Mouse (Mus musculus): ENCODE data around the gene Rab3gap1. TPM values are rescaled to one million over a fixed set of nuclear protein-coding genes. Genes with fewer than 3 reads are reported as not detected.

The Rab3gap1 gene
- 9.1 and 10.6 TPM in 2 replicates for polyA plus RNA-seq (2015; fragmentation: Nextera tagmentation; extraction: Ambion mirVana)

- 10% methylated on average over 47 of the region's 47 CpGs for WGBS (ENCODE audit: insufficient replicate concordance)
- H3K36me3 ChIP-seq, result peaks cover 12% of the 10 kb centered on the region
- H3K4me1 ChIP-seq (replicated peaks), result peaks cover 18% of the 10 kb centered on the region
- peak within 1 kb of the TSS; percentile 82 for H3K4me3 ChIP-seq (replicated peaks)
- H3K9me3 ChIP-seq (replicated peaks), result no peaks in the 10 kb centered on the region
- peak within 1 kb of the TSS; percentile 72 for H3K27ac ChIP-seq
- H3K4me2 ChIP-seq, result peak within 1 kb of the TSS; percentile 73
- ATAC-seq (ENCODE audit: low read depth) (peak; percentile 99), DNase-seq (peak; percentile 85)
- peak within 1 kb of the TSS; percentile 79 for H3K9ac ChIP-seq
- H3K27me3 ChIP-seq, result no peaks in the 10 kb centered on the region
These were observed at the start of gene Rab3gap1 for GRCm38 (mm10) chr1:127868300-127869261. Gene Rab3gap1 (plus strand): TSS chr1:127868773.

- Histone ChIP-seq H3K4me2 (no peak overlapping the region), H3K9me3 (replicated peaks) (no peaks in the 10 kb centered on the region), H3K4me1 (replicated peaks) (peaks cover 4% of the 10 kb centered on the region), H3K36me3 (no peaks in the 10 kb centered on the region), H3K4me3 (replicated peaks) (no peak overlapping the region), H3K27ac (no peak overlapping the region), H3K9ac (no peak overlapping the region), H3K27me3 (no peaks in the 10 kb centered on the region)
- DNase-seq (peak; percentile 9), ATAC-seq (ENCODE audit: low read depth) (no peak)
- WGBS (ENCODE audit: insufficient replicate concordance), result 12% methylated on average over 2 of the region's 2 CpGs
These were observed 41.2 kb upstream of the Rab3gap1 start for GRCm38 (mm10) chr1:127827325-127827724.

- Histone ChIP-seq H3K9ac (no peak overlapping the region), H3K4me2 (no peak overlapping the region), H3K27me3 (no peaks in the 10 kb centered on the region), H3K36me3 (no peaks in the 10 kb centered on the region), H3K4me1 (replicated peaks) (peaks cover 15% of the 10 kb centered on the region), H3K27ac (no peak overlapping the region), H3K4me3 (replicated peaks) (no peak overlapping the region), H3K9me3 (replicated peaks) (no peaks in the 10 kb centered on the region)
- 45% methylated on average over 13 of the region's 13 CpGs for WGBS (ENCODE audit: insufficient replicate concordance)
- DNase-seq (peak; percentile 6), ATAC-seq (ENCODE audit: low read depth) (no peak)
These were observed 38.2 kb upstream of the Rab3gap1 start for GRCm38 (mm10) chr1:127830215-127830921.

- WGBS (ENCODE audit: insufficient replicate concordance), result 5% methylated on average over 2 of the region's 2 CpGs
- Histone ChIP-seq H3K4me2 (no peak overlapping the region), H3K36me3 (no peaks in the 10 kb centered on the region), H3K27me3 (no peaks in the 10 kb centered on the region), H3K9ac (no peak overlapping the region), H3K27ac (no peak overlapping the region), H3K9me3 (replicated peaks) (no peaks in the 10 kb centered on the region), H3K4me3 (replicated peaks) (no peak overlapping the region), H3K4me1 (replicated peaks) (peaks cover 11% of the 10 kb centered on the region)
- ATAC-seq (ENCODE audit: low read depth) (no peak), DNase-seq (no peak)
These were observed 34.9 kb upstream of the Rab3gap1 start for GRCm38 (mm10) chr1:127833714-127834113.

DNA sequence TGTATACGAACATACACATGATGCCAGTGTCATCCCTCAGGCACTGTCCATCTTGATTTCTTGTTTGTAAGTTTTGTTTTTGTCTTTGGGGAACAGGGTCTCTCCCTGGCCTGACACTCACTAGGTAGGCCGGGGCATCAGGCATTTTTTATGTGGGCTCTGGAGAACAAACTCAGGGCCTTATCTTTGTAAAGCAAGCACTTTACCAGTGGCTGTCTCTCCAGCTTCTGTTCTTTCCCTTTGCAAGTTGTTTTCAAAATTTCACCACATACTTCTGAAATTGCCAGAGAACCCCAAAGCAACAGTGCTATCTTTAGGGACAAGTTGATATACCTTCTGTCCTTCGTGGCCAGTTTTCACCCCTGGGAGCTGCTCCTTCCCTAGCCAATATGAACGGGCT is 34.4 kb upstream of the Rab3gap1 start:
- Histone ChIP-seq H3K27ac (peak overlapping the region; percentile 16; the same call in 1 of the 2 replicates), H3K9ac (no peak overlapping the region), H3K4me1 (replicated peaks) (peaks cover 11% of the 10 kb centered on the region), H3K4me2 (no peak overlapping the region), H3K36me3 (no peaks in the 10 kb centered on the region), H3K4me3 (replicated peaks) (no peak overlapping the region), H3K27me3 (no peaks in the 10 kb centered on the region), H3K9me3 (replicated peaks) (no peaks in the 10 kb centered on the region)
- no peak for ATAC-seq (ENCODE audit: low read depth)
- DNase-seq, result no peak
- 35% methylated on average over 4 of the region's 4 CpGs for WGBS (ENCODE audit: insufficient replicate concordance)

GRCm38 (mm10) chr1:127836619-127837018 is 32.0 kb upstream of the Rab3gap1 start:
- ATAC-seq (ENCODE audit: low read depth) (no peak), DNase-seq (no peak)
- Histone ChIP-seq H3K4me1 (replicated peaks) (peaks cover 11% of the 10 kb centered on the region), H3K9me3 (replicated peaks) (no peaks in the 10 kb centered on the region), H3K9ac (no peak overlapping the region), H3K27me3 (no peaks in the 10 kb centered on the region), H3K4me2 (no peak overlapping the region), H3K36me3 (no peaks in the 10 kb centered on the region), H3K4me3 (replicated peaks) (no peak overlapping the region), H3K27ac (no peak overlapping the region)
- WGBS (ENCODE audit: insufficient replicate concordance), result 24% methylated on average over 4 of the region's 4 CpGs

GRCm38 (mm10) chr1:127838602-127839001 is 30.0 kb upstream of the Rab3gap1 start:
- no peak for DNase-seq
- Histone ChIP-seq H3K9me3 (replicated peaks) (no peaks in the 10 kb centered on the region), H3K4me3 (replicated peaks) (no peak overlapping the region), H3K36me3 (no peaks in the 10 kb centered on the region), H3K27me3 (no peaks in the 10 kb centered on the region), H3K9ac (no peak overlapping the region), H3K4me1 (replicated peaks) (peaks cover 9% of the 10 kb centered on the region), H3K4me2 (no peak overlapping the region), H3K27ac (no peak overlapping the region)
- WGBS (ENCODE audit: insufficient replicate concordance), result 45% methylated on average over 1 of the region's 1 CpGs
- no peak for ATAC-seq (ENCODE audit: low read depth)

- DNase-seq, result peak; percentile 17
- H3K9ac ChIP-seq, result no peak overlapping the region
- H3K27me3 ChIP-seq, result no peaks in the 10 kb centered on the region
- peaks cover 5% of the 10 kb centered on the region for H3K4me1 ChIP-seq (replicated peaks)
- ATAC-seq (ENCODE audit: low read depth), result peak; percentile 81
- H3K36me3 ChIP-seq, result no peaks in the 10 kb centered on the region
- no peak overlapping the region for H3K27ac ChIP-seq
- no peak overlapping the region for H3K4me3 ChIP-seq (replicated peaks)
- no peaks in the 10 kb centered on the region for H3K9me3 ChIP-seq (replicated peaks)
- WGBS (ENCODE audit: insufficient replicate concordance), result 30% methylated on average over 5 of the region's 5 CpGs
- no peak overlapping the region for H3K4me2 ChIP-seq
These were observed 23.1 kb upstream of the Rab3gap1 start for GRCm38 (mm10) chr1:127845472-127845871.

DNA sequence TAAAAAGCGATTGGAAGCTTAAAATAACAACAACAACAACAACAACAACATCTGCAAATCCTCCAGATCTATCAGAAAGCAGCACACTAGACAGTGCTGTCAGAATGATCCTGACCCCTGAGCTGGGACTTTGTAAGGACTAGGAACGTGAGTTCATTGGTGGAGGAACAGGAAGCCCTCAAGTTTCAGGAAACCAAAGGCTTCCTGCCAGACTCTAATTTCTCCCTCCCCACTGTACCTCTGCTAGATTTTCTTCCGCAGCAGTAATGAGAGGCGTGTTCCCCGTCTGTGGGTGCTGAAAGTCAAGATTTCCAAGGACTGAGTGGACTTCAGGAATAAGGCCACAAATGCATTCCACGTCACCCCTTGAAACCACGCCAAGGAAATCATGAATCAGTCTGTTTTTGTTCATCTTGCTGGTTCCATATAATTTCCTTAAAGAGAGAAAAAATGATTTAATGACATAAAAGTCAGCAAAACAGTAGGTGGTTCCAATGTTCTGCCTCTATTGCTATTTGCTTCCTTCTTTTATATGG is 18.4 kb upstream of the Rab3gap1 start:
- Histone ChIP-seq H3K9ac (no peak overlapping the region), H3K4me1 (replicated peaks) (peaks cover 5% of the 10 kb centered on the region), H3K9me3 (replicated peaks) (no peaks in the 10 kb centered on the region), H3K4me2 (no peak overlapping the region), H3K27ac (no peak overlapping the region), H3K4me3 (replicated peaks) (no peak overlapping the region), H3K27me3 (no peaks in the 10 kb centered on the region), H3K36me3 (no peaks in the 10 kb centered on the region)
- DNase-seq (no peak), ATAC-seq (ENCODE audit: low read depth) (no peak)
- 24% methylated on average over 7 of the region's 7 CpGs for WGBS (ENCODE audit: insufficient replicate concordance)

DNA sequence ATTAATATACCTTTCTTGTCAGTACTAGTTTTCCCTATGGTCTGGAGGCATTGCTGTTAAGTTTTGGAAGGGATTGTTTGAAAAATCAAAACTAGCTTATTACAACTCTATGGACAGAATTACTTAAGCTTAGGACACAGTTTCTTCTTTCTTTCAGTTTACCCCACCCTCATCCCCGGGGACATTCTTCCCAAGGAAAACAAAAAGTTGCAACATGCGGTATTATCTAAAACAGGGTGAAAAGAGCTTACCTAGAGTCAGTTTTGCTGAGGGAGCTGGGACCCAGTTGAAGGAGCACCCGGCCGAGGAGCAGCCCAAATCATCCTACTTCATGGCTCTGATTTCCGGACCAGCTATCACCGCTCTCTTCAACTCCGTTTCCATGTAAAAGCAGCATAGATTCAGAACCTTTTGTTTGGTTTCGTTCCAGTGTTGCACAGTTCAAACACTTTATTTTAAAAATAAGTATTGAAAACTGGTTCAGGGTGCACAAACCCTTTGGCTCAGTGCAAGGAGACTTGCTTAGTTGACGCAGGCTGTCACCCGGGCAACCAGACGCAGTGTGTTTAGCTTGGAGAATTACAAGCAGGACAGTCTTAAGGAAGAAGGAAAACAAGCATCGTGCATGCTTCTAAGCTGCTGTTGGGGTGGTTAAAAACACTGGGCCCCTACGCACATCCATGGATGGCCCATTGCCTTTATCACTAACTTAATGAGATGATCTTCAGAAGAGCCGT is 13.9 kb upstream of the Rab3gap1 start, which contains the start of gene Map3k19:
TSS of gene Map3k19 (minus strand) at position 546 of the 737 bp plus-strand sequence.
- Histone ChIP-seq H3K36me3 (no peaks in the 10 kb centered on the region), H3K9me3 (replicated peaks) (no peaks in the 10 kb centered on the region), H3K27me3 (no peaks in the 10 kb centered on the region), H3K27ac (no peak within 1 kb of the TSS), H3K4me2 (no peak within 1 kb of the TSS), H3K4me1 (replicated peaks) (no peaks in the 10 kb centered on the region), H3K9ac (no peak within 1 kb of the TSS), H3K4me3 (replicated peaks) (no peak within 1 kb of the TSS)
- WGBS (ENCODE audit: insufficient replicate concordance), result 74% methylated on average over 14 of the region's 14 CpGs
- DNase-seq (no peak), ATAC-seq (ENCODE audit: low read depth) (no peak)
